Mouse (Mus musculus) midbrain, embryonic 14.5 days (tissue): ENCODE results near the gene Vps39. TPM values are rescaled to one million over a fixed set of nuclear protein-coding genes. Genes with fewer than 3 reads are reported as not detected.

ENCODE experiments used
- polyA plus RNA-seq: library from polyadenylated mRNA; unstranded; fragments of >200 nt; fragmentation: Nextera tagmentation; extraction: Ambion mirVana; gene quantifications from 2 replicates; pipeline ENCODE4 v1.2.1, GENCODE M21; 2014

The Vps39 gene
- polyA plus RNA-seq, 1 experiment from 2014 or later, result 55.5 TPM

Other genes with a start within 250 kb of the Vps39 start
- gene Ehd4, start 198.5 kb downstream of the Vps39 start, polyA plus RNA-seq, result 3.5 and 11.9 TPM in 2 replicates
- gene Pla2g4e, start 107.8 kb downstream of the Vps39 start, polyA plus RNA-seq, result 3.5 and 6.4 TPM in 2 replicates
- gene Pla2g4d, start 63.9 kb downstream of the Vps39 start, polyA plus RNA-seq, result not detected in 2 replicates
- not detected in 2 replicates for gene Pla2g4f, start 39.0 kb downstream of the Vps39 start, polyA plus RNA-seq
- gene Ganc, start 50.8 kb upstream of the Vps39 start, polyA plus RNA-seq, result 7.8 and 9.2 TPM in 2 replicates
- gene Tmem87a, start 51.0 kb upstream of the Vps39 start, polyA plus RNA-seq, result 11.1 and 12.1 TPM in 2 replicates
- 0.39 and 0.80 TPM in 2 replicates for gene Capn3, start 102.9 kb upstream of the Vps39 start, polyA plus RNA-seq
- gene Zfp106, start 210.7 kb upstream of the Vps39 start, polyA plus RNA-seq, result 46.6 and 53.6 TPM in 2 replicates
- gene Snap23, start 214.5 kb upstream of the Vps39 start, polyA plus RNA-seq, result 11.9 and 20.2 TPM in 2 replicates